Mouse (Mus musculus): Measurements from ENCODE around the gene Hnrnph3.

Gene Hnrnph3

GRCm38 (mm10) chr10:63028396-63028795 is 4.4 kb upstream of the Hnrnph3 start:
- no peak for DNase-seq (ENCODE audit: low spot score)

- DNase-seq (ENCODE audit: low spot score): no peak
Observed at GRCm38 (mm10) chr10:63027376-63028161, 3.6 kb upstream of the Hnrnph3 start.

DNA sequence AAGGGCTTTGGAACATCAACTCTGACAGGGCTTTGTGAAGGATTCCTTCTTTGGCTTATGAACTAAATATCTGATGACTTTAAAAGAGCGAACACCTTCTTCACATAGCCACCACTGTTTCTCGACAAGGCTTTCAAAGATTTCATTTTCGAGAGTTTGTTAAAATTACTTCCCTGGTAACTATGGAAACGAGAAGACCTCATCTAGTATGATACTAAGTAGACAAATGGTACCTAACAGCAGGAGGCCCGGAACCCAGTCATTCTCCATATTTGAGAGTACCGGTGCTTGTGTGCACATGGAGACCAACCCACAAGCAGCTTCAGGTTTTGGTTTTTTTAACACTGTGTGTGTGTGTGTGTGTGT is 2.8 kb upstream of the Hnrnph3 start:
- DNase-seq (ENCODE audit: low spot score): no peak

DNA sequence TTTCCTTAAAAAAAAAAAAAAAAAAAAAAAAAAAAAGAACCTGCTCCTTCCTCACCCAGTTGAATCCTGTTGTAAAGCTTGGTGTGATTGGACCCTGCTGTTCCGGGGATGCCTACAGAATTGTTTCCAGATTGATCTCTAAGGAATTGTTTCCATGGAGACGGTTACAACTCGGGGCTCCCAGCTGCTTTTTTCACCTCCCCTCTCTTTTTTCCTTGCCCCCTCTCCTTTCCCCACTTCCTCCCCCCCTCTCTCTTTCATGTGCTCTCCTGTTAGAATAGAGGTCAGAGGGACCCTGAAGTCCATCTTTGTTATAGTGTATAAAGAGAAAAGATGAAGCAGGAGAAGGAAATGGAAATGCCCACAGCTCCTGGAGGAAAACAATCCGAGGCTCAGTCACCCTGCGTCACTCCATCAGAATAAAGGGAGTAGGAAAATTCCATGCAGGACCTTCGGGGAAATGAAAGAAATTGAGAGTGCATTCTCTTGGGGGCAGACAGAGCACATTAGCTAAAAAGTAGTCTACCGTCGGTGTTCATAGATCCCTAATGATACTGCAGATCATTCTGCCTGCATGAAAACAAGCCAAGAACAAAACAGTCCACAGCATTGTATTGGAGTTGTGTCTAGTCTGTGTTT is 2.3 kb upstream of the Hnrnph3 start:
- DNase-seq (ENCODE audit: low spot score): no peak

DNA sequence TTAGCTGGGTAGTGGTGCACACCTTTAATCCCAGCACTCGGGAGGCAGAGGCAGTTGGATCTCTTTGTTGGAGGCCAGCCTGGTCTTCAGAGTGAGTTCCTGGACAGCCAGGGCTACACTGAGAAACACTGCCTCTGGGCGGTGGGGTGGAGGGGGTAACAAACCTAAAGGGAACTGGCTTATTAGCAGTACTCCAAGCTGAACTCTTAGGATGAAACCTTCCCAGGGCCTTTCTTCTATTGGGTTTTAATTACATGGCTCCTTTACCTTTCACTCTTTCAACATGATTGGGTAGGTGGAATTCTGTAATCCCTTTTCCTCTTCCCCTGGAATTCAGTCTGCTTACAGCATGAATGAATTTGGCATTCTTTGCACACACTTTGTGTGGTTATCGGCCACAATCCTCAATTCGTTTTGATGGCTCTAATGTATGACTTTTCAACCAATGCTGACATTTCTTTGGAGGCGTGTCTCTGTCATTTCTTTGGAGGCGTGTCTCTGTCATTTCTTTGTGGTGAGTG is 1.5 kb upstream of the Hnrnph3 start:
- DNase-seq (ENCODE audit: low spot score): no peak

DNA sequence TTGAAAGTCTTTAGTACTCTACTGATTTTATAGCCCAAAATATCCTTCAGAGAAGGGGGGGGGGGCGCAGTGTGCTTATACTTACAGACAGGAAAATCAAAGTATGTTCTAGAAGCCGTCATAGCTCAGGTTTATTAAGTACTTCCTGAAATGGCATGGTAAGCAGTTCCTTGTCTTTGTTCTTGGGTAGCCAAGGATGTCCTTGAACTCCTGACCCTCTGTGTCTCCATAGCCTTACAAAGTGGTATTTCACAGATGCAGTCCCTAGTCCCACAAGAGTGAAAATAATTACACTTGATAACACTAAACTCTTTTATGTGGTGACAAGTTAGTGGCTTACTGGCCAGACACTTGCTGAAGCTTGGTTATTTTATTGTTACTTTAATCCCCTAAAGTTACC is 999 bp upstream of the Hnrnph3 start:
- no peak for DNase-seq (ENCODE audit: low spot score)

DNA sequence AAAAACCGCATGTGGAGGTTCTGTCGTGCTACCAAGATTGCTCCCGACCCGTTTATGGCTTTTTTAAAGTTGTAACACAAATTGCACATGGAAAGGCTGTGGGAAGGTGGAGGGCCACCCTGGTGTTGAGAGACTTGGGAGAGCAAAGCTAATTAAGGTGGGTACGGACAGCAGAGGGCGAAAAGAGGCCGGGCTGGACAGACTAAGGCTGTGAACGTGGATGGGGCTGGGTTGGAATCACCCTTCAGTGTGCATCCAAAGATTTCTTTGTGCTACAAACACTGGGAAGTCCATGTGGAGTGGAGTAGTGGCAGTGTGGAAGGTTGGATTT is 528 bp upstream of the Hnrnph3 start:
- no peak for DNase-seq (ENCODE audit: low spot score)

- no peak for DNase-seq (ENCODE audit: low spot score)
Observed at GRCm38 (mm10) chr10:63023121-63023748, 782 bp downstream of the Hnrnph3 start.

DNA sequence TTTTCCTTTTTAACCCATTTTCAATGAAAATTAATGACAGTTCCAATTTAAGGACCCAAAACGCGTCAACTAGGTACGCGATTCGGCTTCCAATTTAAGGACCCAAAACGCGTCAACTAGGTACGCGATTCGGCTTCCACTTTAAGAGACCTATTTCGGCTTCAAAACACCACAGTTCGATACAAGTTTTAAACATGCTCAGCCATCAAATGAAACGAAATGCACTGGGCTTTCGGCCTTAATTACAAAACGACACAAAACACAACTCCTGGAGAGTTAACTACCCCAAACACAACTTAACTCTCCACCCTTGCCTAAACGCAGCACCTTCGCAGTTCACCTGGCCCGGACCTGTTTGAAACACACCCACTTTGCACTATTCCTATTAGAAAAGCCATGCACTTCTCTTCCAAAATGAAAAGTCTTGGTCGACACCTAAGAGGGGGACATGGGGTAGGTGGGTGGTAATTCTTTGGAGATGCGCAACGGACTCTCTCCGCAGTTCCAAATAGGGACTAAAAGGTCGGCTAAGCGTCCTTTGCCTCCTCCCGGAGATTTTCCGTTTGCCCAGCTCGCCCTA is 1.4 kb downstream of the Hnrnph3 start:
- no peak for DNase-seq (ENCODE audit: low spot score)

DNA sequence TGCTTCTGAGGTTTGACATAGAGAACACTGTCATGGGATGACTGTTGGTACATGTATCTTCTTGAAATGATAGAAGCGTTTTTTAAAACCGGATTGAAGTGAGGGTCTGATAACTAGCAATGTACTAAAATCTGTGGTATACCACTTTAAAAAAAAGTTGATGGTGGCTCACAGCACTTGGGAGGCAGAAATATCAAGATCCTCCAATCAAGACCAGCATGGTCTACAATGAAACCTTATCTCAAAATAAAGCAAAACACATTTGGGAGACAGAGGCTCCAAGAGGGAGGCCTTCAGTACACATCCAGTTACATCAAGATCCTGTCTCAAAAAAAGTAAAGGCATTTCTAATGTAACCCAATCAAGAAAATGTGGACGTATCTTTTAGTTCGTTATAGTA is 2.3 kb downstream of the Hnrnph3 start:
- no peak for DNase-seq (ENCODE audit: low spot score)

DNA sequence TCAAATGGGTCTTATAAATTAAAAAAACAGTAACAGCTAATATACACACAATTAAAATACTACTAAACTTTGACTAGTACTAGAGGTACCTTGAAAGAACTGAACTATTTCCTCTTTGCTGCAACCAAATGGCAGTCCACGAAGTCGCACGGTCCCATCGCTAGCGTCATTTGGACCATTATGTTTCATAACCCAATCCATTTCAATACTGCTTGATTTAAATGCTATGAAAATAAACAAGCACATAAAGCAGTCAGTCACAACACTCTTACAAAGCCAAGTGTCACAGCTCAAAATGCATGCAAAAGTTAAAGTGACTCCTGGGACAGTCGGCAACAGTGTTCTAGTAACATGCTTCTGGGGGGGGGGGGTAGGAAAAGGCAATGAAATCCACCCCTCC is 4.7 kb downstream of the Hnrnph3 start:
- DNase-seq (ENCODE audit: low spot score): no peak

- no peak for DNase-seq (ENCODE audit: low spot score)
Observed at GRCm38 (mm10) chr10:63014168-63014567, 9.8 kb downstream of the Hnrnph3 start.

GRCm38 (mm10) chr10:63013476-63013875 is 10.5 kb downstream of the Hnrnph3 start:
- no peak for DNase-seq (ENCODE audit: low spot score)

DNA sequence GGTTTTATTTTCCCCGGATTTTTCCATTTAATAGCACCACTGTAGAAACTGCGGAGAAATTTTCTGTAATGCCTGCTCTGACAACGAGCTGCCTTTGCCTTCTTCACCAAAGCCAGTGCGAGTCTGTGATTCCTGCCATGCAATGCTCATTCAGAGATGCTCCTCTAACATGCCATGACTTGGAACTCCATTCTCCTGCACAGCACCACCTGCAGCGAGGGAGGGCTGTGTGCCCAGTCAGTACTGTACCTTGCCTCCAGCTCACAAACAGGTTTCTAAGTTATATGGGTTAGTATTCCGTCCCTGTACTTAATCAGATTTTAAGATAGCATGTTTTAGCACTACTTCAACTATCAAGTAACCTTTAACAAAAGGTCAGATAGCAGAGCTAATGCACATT is 12.5 kb downstream of the Hnrnph3 start:
- no peak for DNase-seq (ENCODE audit: low spot score)

DNA sequence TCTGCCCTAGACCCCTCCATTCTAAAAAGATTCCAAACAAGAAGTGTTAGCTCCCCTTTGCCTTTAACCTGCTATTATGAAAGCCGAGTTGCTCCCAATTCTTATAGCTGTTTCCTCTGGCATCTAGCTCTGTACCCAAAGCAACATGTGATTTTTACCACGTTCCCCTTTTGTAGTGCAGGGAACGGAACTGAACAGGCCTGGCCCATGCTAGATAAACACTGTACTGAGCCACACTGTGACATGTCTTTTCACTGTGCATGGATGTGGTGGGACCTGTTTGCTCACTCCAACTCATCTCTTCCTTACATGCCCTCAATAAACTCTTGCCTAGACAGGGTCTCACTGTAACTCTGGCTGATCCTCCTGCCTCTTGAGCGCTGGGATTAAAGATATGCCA is 13.7 kb downstream of the Hnrnph3 start:
- DNase-seq (ENCODE audit: low spot score): no peak

DNA sequence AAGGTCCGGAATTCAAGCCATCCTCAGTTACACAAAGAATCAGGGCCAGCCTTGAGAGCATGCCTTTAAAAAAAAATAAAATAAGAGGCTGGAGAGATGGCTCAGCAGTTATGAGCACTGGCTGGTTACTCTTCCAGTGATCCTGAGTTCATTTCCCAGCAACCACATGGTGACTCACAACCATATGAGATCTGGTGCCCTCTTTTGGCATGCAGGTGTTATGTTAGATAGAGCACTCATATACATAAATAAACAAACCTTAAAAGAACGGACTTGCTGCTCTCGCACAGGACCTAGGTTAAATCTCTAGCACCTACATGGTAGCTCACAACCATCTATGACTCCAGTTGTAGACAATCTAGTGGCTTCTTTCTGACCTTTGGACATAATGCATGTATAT is 15.8 kb downstream of the Hnrnph3 start:
- DNase-seq (ENCODE audit: low spot score): no peak

DNA sequence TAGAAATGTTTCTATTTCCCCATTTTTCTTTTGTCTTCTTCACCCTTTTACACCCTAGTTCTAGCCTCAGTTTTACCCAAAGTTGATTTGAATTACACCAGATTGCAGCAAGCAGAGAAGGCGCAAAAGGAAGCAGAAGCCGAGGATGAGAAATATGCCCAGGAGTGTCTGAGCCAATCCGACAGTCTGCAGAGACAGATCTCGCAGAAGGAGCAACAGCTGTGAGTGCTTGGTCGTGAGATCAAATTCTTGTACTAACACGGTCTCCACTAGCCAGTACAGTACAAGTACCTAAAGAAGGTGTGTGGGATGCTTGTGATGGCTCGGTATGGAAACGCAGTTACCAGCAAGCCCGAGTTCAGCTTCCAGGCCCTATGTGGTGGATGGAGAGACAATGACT is 19.5 kb downstream of the Hnrnph3 start:
- DNase-seq (ENCODE audit: low spot score): no peak

DNA sequence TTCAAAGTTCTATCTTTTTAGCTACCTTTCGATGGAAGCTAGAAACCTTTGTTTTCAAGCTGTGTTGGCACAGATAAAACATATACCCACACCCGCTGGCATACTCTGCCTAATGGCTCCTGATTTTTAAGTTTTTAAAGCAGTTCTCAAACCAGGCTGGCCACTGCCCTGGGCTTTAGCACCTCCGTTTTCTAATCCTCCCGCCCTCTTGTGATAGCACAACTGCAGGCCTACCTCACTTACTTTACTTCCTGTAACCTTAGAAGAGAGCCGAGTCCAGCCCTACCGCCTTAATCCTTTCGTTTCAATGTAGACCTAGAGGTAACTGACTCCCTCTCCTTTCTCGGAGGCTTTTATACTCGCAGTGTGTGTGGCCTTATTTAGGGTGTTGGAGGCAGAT is 20.8 kb downstream of the Hnrnph3 start:
- no peak for DNase-seq (ENCODE audit: low spot score)

GRCm38 (mm10) chr10:63000584-63000983 is 23.4 kb downstream of the Hnrnph3 start:
- DNase-seq (ENCODE audit: low spot score): no peak

GRCm38 (mm10) chr10:62993991-62994390 is 30.0 kb downstream of the Hnrnph3 start:
- DNase-seq (ENCODE audit: low spot score): no peak

DNA sequence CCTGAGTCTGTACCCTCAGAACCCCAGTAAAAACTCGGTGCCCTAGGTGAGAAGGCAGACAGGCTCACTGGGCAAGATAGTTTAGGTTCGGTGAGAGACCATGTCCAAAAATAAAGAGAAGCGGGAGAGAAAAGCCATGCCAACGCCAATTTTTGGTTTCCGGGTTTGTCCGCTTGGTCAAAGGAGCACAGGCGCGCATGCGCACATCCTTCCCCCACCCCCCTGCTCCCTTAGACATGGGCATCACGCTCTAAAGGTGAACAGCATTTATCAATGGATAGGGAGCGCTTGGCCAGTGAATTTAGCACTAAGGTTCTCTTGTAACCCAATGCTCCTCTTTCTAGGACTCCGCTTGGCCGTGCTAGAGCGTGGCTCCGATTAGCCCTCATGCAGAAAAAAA is 33.4 kb downstream of the Hnrnph3 start:
- no peak for DNase-seq (ENCODE audit: low spot score)

GRCm38 (mm10) chr10:62987341-62987740 is 36.7 kb downstream of the Hnrnph3 start:
- DNase-seq (ENCODE audit: low spot score): no peak

DNA sequence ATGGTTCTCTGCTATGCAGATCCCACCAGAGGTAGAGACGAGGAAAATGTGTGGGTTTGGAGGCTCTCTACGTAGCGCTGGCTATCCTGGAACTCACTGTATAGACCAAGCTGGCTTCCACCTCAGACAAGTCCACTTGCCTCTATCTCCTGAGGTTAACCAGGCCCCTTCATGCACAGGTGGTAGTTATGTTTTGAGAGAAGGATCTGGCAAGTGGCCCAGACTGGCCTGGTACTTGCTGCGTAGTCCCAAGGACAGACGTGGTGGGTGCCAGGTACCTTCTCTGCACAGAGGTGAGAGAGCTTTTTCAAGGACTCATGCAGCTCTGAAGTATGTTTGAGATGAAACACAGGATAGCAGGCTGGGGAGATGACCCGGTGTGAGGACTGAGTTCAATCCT is 39.5 kb downstream of the Hnrnph3 start:
- DNase-seq (ENCODE audit: low spot score): no peak

All from left cerebral cortex, adult 11 months (tissue).